Mouse (Mus musculus): Measurements from ENCODE around the gene Dusp3.

GRCm38 (mm10) chr11:101985990-101986389 is 823 bp downstream of the Dusp3 start:
- TF ChIP-seq GATA1 (IDR thresholded peaks at IDR 0.05; ENCODE audit: low read length), result no peak
- TF ChIP-seq TAL1 (IDR thresholded peaks at IDR 0.05; ENCODE audit: low read length), result no peak
